In the genomic region with DNA sequence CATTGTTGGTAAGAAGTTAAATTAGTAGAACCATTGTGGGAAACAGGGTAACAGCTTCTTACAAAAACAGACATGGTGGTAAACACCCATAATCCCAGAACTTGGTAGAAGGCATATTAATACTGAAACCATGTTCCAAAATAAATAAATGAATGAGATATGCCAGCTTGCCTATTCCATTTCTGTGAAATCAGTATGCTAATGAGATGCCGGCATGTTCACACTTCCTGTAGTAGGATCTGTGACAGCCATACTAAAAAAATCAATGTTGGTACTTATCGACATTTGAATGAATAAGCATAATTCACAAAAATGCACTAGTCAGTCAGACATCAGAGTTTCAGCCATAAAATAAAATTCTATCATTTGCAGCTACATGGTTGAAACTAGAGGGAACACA, we compare ENCODE assay signal across 25 mouse cellular contexts.
DNase-seq lines count a peak whose midpoint lies in the region; ATAC-seq and TF ChIP-seq lines count a peak whose summit lies in the region.
"Had no signal": no experiment of that assay in that cellular context is flagged by ENCODE, and none has a peak within 500 bp of the region (broad histone marks: within the 10 kb centered on the region; RNA-seq: fewer than 3 reads in every experiment).

No protein-coding gene starts in this region.

- TF ChIP-seq POLR2A in brain, embryonic 14.5 days (IDR thresholded peaks at IDR 0.05; ENCODE audit: borderline replicate concordance, extremely low read depth, insufficient read depth, insufficient read length, poor library complexity, severe bottlenecking): no peak

- DNase-seq in brain, adult 2 months (ENCODE audit: low read depth, low spot score): peak; percentile 29
- DNase-seq in brain, embryonic 14.5 days (ENCODE audit: low read depth): peak; percentile 73
- DNase-seq in forebrain, postnatal 0 days: peak; percentile 40
- no peak for DNase-seq in T-cell, adult 2 months (ENCODE audit: low spot score)
- no peak for DNase-seq in cerebellum, postnatal 25 days
- DNase-seq: adrenal gland, adult 8-10 months; adrenal gland, postnatal 25 days; cerebellum, adult 11-12 months; cerebellum, adult 8-10 months; cerebellum, postnatal 10 days; gastrocnemius, adult 2 months; gastrocnemius, postnatal 14 days; heart, adult 18-20 months; heart, postnatal 14 days; heart, postnatal 4 days; kidney, adult 2 months had no signal

- WGBS in forebrain, embryonic 15.5 days: 60% methylated on average over 2 of the region's 2 CpGs
- 81% methylated on average over 2 of the region's 2 CpGs for WGBS in forebrain, embryonic 12.5 days
- WGBS in forebrain, postnatal 0 days: 41% methylated on average over 2 of the region's 2 CpGs

- H3K4me3 ChIP-seq in forebrain, embryonic 15.5 days: no peak overlapping the region
- H3K4me3 ChIP-seq in forebrain, embryonic 12.5 days (replicated peaks): no peak overlapping the region
- no peak overlapping the region for H3K4me3 ChIP-seq in forebrain, postnatal 0 days (ENCODE audit: low read depth, low read length)
- H3K4me3 ChIP-seq: gastrocnemius, adult 2 months; heart, embryonic 13.5 days had no signal

- peaks cover 4% of the 10 kb centered on the region for H3K4me1 ChIP-seq in forebrain, embryonic 15.5 days
- H3K4me1 ChIP-seq in forebrain, embryonic 12.5 days: no peaks in the 10 kb centered on the region
- H3K4me1 ChIP-seq in forebrain, postnatal 0 days (ENCODE audit: insufficient read depth): no peaks in the 10 kb centered on the region; the same call in 1 of the 2 replicates
- H3K4me1 ChIP-seq: heart, embryonic 13.5 days had no signal

- no peaks in the 10 kb centered on the region for H3K36me3 ChIP-seq in forebrain, embryonic 15.5 days
- H3K36me3 ChIP-seq in forebrain, embryonic 12.5 days (replicated peaks): no peaks in the 10 kb centered on the region
- H3K36me3 ChIP-seq in forebrain, postnatal 0 days (ENCODE audit: insufficient read depth): no peaks in the 10 kb centered on the region
- H3K36me3 ChIP-seq: heart, embryonic 13.5 days had no signal

- H3K27ac ChIP-seq in forebrain, embryonic 15.5 days (replicated peaks): no peak overlapping the region
- no peak overlapping the region for H3K27ac ChIP-seq in forebrain, embryonic 12.5 days
- no peak overlapping the region for H3K27ac ChIP-seq in forebrain, postnatal 0 days (ENCODE audit: low read depth, low read length)
- H3K27ac ChIP-seq: gastrocnemius, adult 2 months; heart, embryonic 13.5 days; hindbrain, embryonic 14.5 days; hindbrain, postnatal 0 days had no signal

- no peaks in the 10 kb centered on the region for H3K9me3 ChIP-seq in forebrain, embryonic 15.5 days
- no peaks in the 10 kb centered on the region for H3K9me3 ChIP-seq in forebrain, embryonic 12.5 days
- no peaks in the 10 kb centered on the region for H3K9me3 ChIP-seq in forebrain, postnatal 0 days (ENCODE audit: low read length)
- H3K9me3 ChIP-seq: heart, embryonic 13.5 days had no signal

- ATAC-seq in forebrain, embryonic 15.5 days (replicated peaks): peak; percentile 86; the same call in 1 of the 2 replicates
- no peak for ATAC-seq in forebrain, embryonic 12.5 days (ENCODE audit: low FRiP score)
- ATAC-seq in forebrain, postnatal 0 days: peak; percentile 72
- ATAC-seq: activated CD4-positive, CD25-positive, alpha-beta regulatory T cell, adult 4 months; CD4-positive, CD25-positive, alpha-beta regulatory T cell, adult 4 months; hindbrain, postnatal 0 days; inflammation-experienced regulatory T-cells, adult 6 months; intestine, postnatal 0 days had no signal

- no peak overlapping the region for H3K9ac ChIP-seq in forebrain, embryonic 15.5 days (replicated peaks)
- H3K9ac ChIP-seq in forebrain, embryonic 12.5 days: no peak overlapping the region
- no peak overlapping the region for H3K9ac ChIP-seq in forebrain, postnatal 0 days
- H3K9ac ChIP-seq: heart, embryonic 13.5 days; hindbrain, embryonic 14.5 days had no signal

- H3K4me2 ChIP-seq in forebrain, embryonic 15.5 days (replicated peaks): no peak overlapping the region
- no peak overlapping the region for H3K4me2 ChIP-seq in forebrain, embryonic 12.5 days
- no peak overlapping the region for H3K4me2 ChIP-seq in forebrain, postnatal 0 days (ENCODE audit: low read depth)
- H3K4me2 ChIP-seq: heart, embryonic 13.5 days; hindbrain, embryonic 14.5 days had no signal

- TF ChIP-seq CTCF in brain, embryonic 14.5 days (IDR thresholded peaks at IDR 0.05; ENCODE audit: borderline replicate concordance, extremely low read depth, insufficient read depth, insufficient read length): no peak
- no peak for TF ChIP-seq CTCF in forebrain, postnatal 0 days (IDR thresholded peaks at IDR 0.05; ENCODE audit: low read depth)

- H3K27me3 ChIP-seq in forebrain, embryonic 15.5 days: no peaks in the 10 kb centered on the region
- no peaks in the 10 kb centered on the region for H3K27me3 ChIP-seq in forebrain, embryonic 12.5 days
- no peaks in the 10 kb centered on the region for H3K27me3 ChIP-seq in forebrain, postnatal 0 days (ENCODE audit: insufficient read depth, low read length)
- H3K27me3 ChIP-seq: heart, embryonic 13.5 days had no signal

Comparison
In these comparisons a context has a peak if more than half of its experiments do, and no peak if none do; other contexts are left out.
1. DNase-seq: peak in brain, adult 2 months (single experiment), brain, embryonic 14.5 days (single experiment) and forebrain, postnatal 0 days (single experiment); none in T-cell, adult 2 months (single experiment) and cerebellum, postnatal 25 days (0 of 2).